Mouse (Mus musculus) liver, postnatal 0 days (tissue): ENCODE measurements around the gene Etnk1.

ENCODE experiments used
- CTCF ChIP-seq: sonication (generic); IDR thresholded peaks from 2 replicates; pipeline ENCODE4 v1.5.1; 2016; ENCODE audit warnings: antibody characterized with exemption, low read depth
- EP300 ChIP-seq: IDR thresholded peaks from 2 replicates; pipeline ENCODE4 v1.6.1; 2016; ENCODE audit warnings: antibody characterized with exemption, low read depth, mild to moderate bottlenecking

DNA sequence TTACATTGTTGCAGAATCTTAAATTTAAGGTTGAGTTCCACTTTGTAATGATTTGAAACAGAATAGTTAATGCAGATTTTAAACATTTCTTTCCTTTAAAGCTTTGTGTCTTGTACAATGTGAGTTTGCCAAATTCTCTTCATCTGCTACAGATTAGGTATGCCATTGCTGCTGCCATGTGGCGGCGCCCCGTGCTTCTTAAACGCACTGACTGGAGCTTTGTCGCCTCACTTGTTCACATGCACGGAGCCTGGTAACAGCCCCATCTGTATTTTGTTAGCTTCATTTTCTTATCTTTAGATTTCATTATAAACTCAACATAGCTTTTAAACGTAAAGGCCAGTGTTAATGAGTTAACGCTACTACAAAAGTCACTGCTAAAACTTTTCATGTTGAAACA is 25.7 kb downstream of the Etnk1 start:
- TF ChIP-seq CTCF (no peak), EP300 (no peak)
